Mouse (Mus musculus): ENCODE measurements around the gene Zfp683. TPM values are rescaled to one million over a fixed set of nuclear protein-coding genes. Genes with fewer than 3 reads are reported as not detected.

Gene Zfp683
- polyA plus RNA-seq, 1 experiment from 2014 or later: not detected

DNA sequence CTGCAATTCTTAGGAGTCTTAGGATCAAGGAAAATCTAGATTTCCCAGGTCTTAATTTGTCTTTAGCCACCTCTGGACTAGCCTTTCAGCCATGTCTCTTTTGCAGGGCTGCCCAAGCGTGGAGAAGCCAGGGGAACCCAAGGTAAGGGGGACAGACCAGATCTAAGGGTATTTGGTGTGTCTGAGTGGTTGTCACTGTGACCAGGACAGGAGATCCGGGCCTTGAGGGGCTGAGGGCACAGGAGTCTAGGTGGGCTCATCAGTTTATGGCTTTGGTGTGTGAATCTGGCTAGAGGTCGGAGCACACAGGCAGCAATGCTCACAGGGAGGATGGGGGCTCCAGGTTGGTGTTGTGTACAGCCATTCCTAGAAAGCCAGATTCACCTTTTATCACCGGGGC, 27.0 kb downstream of the Zfp683 start:
- Histone ChIP-seq H3K4me3 (ENCODE audit: low read depth, low read length) (no peak overlapping the region), H3K27me3 (ENCODE audit: control insufficient read depth, insufficient read depth, low read length) (no peaks in the 10 kb centered on the region), H3K36me3 (ENCODE audit: control insufficient read depth, insufficient read depth, low read length) (no peaks in the 10 kb centered on the region), H3K4me2 (ENCODE audit: low read depth, severe bottlenecking) (no peak overlapping the region), H3K27ac (replicated peaks; ENCODE audit: low read depth, low read length) (no peak overlapping the region), H3K4me1 (ENCODE audit: control insufficient read depth, insufficient read depth, low read length) (no peaks in the 10 kb centered on the region), H3K9ac (ENCODE audit: low read length) (no peak overlapping the region), H3K9me3 (ENCODE audit: control insufficient read depth, low read length) (no peaks in the 10 kb centered on the region)
- DNase-seq (ENCODE audit: low spot score) (no peak), ATAC-seq (ENCODE audit: insufficient number of reproducible peaks, low FRiP score, low TSS enrichment, low read depth) (no peak)
- 84% methylated on average over 4 of the region's 4 CpGs for WGBS

DNA sequence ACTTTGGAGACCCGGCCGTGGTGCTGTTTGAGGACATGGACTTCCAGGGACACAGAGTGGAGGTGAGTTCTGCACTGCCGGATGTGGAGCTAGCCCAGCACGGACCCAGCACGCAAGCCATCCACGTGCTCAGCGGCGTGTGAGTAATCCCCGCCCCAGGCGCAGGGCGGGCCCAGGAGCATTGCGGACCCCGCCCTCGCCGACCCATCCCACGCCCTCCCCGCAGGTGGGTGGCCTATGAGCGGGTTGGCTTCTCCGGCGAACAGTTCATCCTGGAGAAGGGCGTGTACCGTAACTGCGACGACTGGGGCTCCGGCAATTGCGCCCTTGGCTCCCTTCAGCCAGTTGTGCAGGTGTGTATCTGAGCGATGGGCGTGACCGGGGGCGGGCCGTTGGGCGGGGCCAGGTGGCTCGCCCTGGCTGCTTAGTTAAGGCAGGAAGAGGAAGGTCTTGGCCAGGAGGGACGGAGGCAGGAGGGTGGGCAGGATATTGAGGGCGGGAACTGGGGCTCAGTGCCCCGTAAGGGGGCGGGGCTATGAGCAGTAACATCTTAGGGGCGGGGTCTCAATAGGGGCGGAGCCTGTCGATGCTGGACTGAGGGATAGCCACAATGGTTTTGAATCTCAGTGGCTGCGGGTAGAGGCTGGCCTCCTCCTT, 28.2 kb downstream of the Zfp683 start:
- H3K9me3 ChIP-seq (ENCODE audit: control insufficient read depth, low read length): no peaks in the 10 kb centered on the region
- H3K4me3 ChIP-seq (ENCODE audit: low read depth, low read length): peak overlapping the region; percentile 30
- peak; percentile 85 for DNase-seq (ENCODE audit: low spot score)
- no peaks in the 10 kb centered on the region for H3K27me3 ChIP-seq (ENCODE audit: control insufficient read depth, insufficient read depth, low read length)
- 0 out of 2 replicates have a peak overlapping the region, but pooled peaks have one; percentile 27 for H3K9ac ChIP-seq (ENCODE audit: low read length)
- peak; percentile 85 for ATAC-seq (ENCODE audit: insufficient number of reproducible peaks, low FRiP score, low TSS enrichment, low read depth)
- peak overlapping the region; percentile 58 for H3K4me2 ChIP-seq (ENCODE audit: low read depth, severe bottlenecking)
- H3K27ac ChIP-seq (replicated peaks; ENCODE audit: low read depth, low read length): no peak overlapping the region
- H3K36me3 ChIP-seq (ENCODE audit: control insufficient read depth, insufficient read depth, low read length): no peaks in the 10 kb centered on the region
- under 1% methylated on average over 41 of the region's 41 CpGs for WGBS
- H3K4me1 ChIP-seq (ENCODE audit: control insufficient read depth, insufficient read depth, low read length): no peaks in the 10 kb centered on the region

DNA sequence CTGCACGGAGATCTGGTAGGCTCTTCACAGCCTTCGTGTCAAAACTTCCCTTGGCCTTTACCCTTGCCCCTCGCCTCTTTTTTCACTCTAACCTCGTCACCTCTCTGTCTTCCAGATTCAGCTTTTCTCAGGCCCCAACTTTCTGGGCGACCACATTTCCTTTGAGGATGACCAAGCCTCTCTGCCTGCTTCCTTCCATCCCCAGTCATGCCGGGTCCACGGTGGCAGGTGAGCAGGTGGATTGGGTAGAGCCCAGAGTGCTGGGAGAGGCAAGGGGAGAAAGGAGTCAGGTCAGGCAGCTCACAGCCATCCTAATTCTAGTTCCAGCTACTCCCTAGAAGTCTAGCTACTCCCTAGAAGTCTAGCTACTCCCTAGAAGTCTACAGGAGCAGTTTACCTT, 28.8 kb downstream of the Zfp683 start:
- no peaks in the 10 kb centered on the region for H3K36me3 ChIP-seq (ENCODE audit: control insufficient read depth, insufficient read depth, low read length)
- no peaks in the 10 kb centered on the region for H3K27me3 ChIP-seq (ENCODE audit: control insufficient read depth, insufficient read depth, low read length)
- ATAC-seq (ENCODE audit: insufficient number of reproducible peaks, low FRiP score, low TSS enrichment, low read depth): no peak
- H3K9me3 ChIP-seq (ENCODE audit: control insufficient read depth, low read length): no peaks in the 10 kb centered on the region
- 0 out of 2 replicates have a peak overlapping the region, but pooled peaks have one; percentile 27 for H3K9ac ChIP-seq (ENCODE audit: low read length)
- H3K27ac ChIP-seq (replicated peaks; ENCODE audit: low read depth, low read length): no peak overlapping the region
- 16% methylated on average over 7 of the region's 7 CpGs for WGBS
- H3K4me2 ChIP-seq (ENCODE audit: low read depth, severe bottlenecking): peak overlapping the region; percentile 58
- no peaks in the 10 kb centered on the region for H3K4me1 ChIP-seq (ENCODE audit: control insufficient read depth, insufficient read depth, low read length)
- peak overlapping the region; percentile 30 for H3K4me3 ChIP-seq (ENCODE audit: low read depth, low read length)
- no peak for DNase-seq (ENCODE audit: low spot score)

- DNase-seq (ENCODE audit: low spot score) (no peak), ATAC-seq (ENCODE audit: insufficient number of reproducible peaks, low FRiP score, low TSS enrichment, low read depth) (no peak)
- H3K9me3 ChIP-seq (ENCODE audit: control insufficient read depth, low read length): no peaks in the 10 kb centered on the region
- no peaks in the 10 kb centered on the region for H3K27me3 ChIP-seq (ENCODE audit: control insufficient read depth, insufficient read depth, low read length)
- H3K9ac ChIP-seq (ENCODE audit: low read length): no peak overlapping the region
- H3K4me3 ChIP-seq (ENCODE audit: low read depth, low read length): no peak overlapping the region
- WGBS: 87% methylated on average over 4 of the region's 4 CpGs
- H3K36me3 ChIP-seq (ENCODE audit: control insufficient read depth, insufficient read depth, low read length): no peaks in the 10 kb centered on the region
- H3K4me2 ChIP-seq (ENCODE audit: low read depth, severe bottlenecking): no peak overlapping the region
- H3K27ac ChIP-seq (replicated peaks; ENCODE audit: low read depth, low read length): no peak overlapping the region
- H3K4me1 ChIP-seq (ENCODE audit: control insufficient read depth, insufficient read depth, low read length): no peaks in the 10 kb centered on the region
Observed at GRCm38 (mm10) chr4:134084999-134085398, 31.4 kb downstream of the Zfp683 start.

GRCm38 (mm10) chr4:134087412-134087811, 33.8 kb downstream of the Zfp683 start:
- Histone ChIP-seq H3K27me3 (ENCODE audit: control insufficient read depth, insufficient read depth, low read length) (no peaks in the 10 kb centered on the region), H3K4me3 (ENCODE audit: low read depth, low read length) (no peak overlapping the region), H3K27ac (replicated peaks; ENCODE audit: low read depth, low read length) (no peak overlapping the region), H3K4me1 (ENCODE audit: control insufficient read depth, insufficient read depth, low read length) (no peaks in the 10 kb centered on the region), H3K36me3 (ENCODE audit: control insufficient read depth, insufficient read depth, low read length) (no peaks in the 10 kb centered on the region), H3K9me3 (ENCODE audit: control insufficient read depth, low read length) (no peaks in the 10 kb centered on the region), H3K4me2 (ENCODE audit: low read depth, severe bottlenecking) (no peak overlapping the region), H3K9ac (ENCODE audit: low read length) (no peak overlapping the region)
- ATAC-seq (ENCODE audit: insufficient number of reproducible peaks, low FRiP score, low TSS enrichment, low read depth) (no peak), DNase-seq (ENCODE audit: low spot score) (peak; percentile 54)
- WGBS: 49% methylated on average over 7 of the region's 7 CpGs

DNA sequence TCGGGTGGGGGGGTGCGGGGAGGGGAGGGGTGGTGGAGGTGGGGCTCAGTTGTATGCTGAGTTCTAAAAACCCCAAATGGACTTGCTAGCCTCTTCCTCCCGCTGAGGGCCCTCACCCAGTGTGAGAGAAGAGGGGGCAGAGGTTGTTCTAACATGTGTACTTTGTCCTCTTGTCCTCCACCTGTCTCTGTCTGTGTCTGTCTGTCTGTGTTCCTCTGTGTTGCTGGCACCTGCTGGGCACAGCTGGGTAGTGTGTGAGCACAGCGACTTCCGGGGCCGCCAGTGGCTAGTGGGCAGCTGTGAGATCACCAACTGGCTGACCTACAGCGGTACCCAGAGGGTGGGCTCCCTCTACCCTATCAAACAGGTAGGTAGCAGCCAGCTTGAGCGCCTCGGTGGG, 35.4 kb downstream of the Zfp683 start:
- ATAC-seq (ENCODE audit: insufficient number of reproducible peaks, low FRiP score, low TSS enrichment, low read depth): no peak
- H3K36me3 ChIP-seq (ENCODE audit: control insufficient read depth, insufficient read depth, low read length): no peaks in the 10 kb centered on the region
- H3K27me3 ChIP-seq (ENCODE audit: control insufficient read depth, insufficient read depth, low read length): no peaks in the 10 kb centered on the region
- H3K27ac ChIP-seq (replicated peaks; ENCODE audit: low read depth, low read length): no peak overlapping the region
- H3K4me3 ChIP-seq (ENCODE audit: low read depth, low read length): no peak overlapping the region
- no peak for DNase-seq (ENCODE audit: low spot score)
- no peaks in the 10 kb centered on the region for H3K4me1 ChIP-seq (ENCODE audit: control insufficient read depth, insufficient read depth, low read length)
- H3K9me3 ChIP-seq (ENCODE audit: control insufficient read depth, low read length): no peaks in the 10 kb centered on the region
- 76% methylated on average over 9 of the region's 9 CpGs for WGBS
- H3K9ac ChIP-seq (ENCODE audit: low read length): no peak overlapping the region
- no peak overlapping the region for H3K4me2 ChIP-seq (ENCODE audit: low read depth, severe bottlenecking)

DNA sequence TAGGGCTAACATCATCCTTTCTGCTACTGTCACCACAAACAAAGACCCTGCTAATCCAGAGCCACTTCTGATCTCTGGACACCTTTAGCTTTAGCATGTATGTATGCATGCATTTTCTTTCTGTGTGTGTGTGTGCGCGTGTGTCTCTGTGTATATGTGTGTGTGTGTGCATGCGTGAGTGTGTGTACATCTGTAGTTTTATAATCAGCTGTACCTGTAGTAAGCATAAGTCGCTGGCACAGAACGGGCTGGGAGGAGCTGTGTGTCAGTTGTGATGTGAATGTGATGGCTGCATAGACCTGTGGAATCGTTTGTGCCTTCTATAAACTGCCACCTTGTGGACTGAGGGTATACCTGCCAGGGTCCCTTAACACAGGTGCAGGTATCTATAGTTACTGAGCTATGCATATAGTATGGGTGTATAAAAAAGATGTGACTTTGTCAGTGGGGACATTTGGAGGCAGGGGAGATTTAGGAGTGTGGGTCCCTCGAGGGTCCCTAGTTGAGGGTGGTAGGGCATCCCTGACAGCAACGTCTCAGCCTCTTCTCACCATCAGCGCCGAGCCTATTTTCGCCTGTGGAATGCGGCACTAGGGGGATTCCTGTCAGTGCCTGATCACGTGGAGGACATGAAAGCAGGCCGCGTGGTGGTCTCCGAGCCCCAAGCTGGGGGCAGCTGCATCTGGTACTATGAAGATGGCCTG, 37.0 kb downstream of the Zfp683 start:
- DNase-seq (ENCODE audit: low spot score) (no peak), ATAC-seq (ENCODE audit: insufficient number of reproducible peaks, low FRiP score, low TSS enrichment, low read depth) (no peak)
- H3K27me3 ChIP-seq (ENCODE audit: control insufficient read depth, insufficient read depth, low read length): no peaks in the 10 kb centered on the region
- H3K9me3 ChIP-seq (ENCODE audit: control insufficient read depth, low read length): no peaks in the 10 kb centered on the region
- 81% methylated on average over 16 of the region's 16 CpGs for WGBS
- H3K27ac ChIP-seq (replicated peaks; ENCODE audit: low read depth, low read length): no peak overlapping the region
- H3K4me3 ChIP-seq (ENCODE audit: low read depth, low read length): no peak overlapping the region
- H3K4me2 ChIP-seq (ENCODE audit: low read depth, severe bottlenecking): no peak overlapping the region
- no peak overlapping the region for H3K9ac ChIP-seq (ENCODE audit: low read length)
- H3K4me1 ChIP-seq (ENCODE audit: control insufficient read depth, insufficient read depth, low read length): no peaks in the 10 kb centered on the region
- no peaks in the 10 kb centered on the region for H3K36me3 ChIP-seq (ENCODE audit: control insufficient read depth, insufficient read depth, low read length)

DNA sequence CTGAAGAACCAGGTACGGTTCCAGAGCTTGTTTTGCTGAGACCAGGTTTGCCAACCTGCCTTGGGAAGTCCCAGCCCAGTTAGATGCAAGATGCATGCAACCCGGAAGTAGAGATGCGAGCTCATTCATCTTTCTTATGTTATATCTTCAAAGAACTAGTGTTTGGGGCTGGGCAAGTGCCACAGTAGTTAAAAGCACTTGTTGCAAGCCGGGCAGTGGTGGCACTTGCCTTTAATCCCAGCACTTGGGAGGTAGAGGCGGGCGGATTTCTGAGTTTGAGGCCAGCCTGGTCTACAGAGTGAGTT, 37.5 kb downstream of the Zfp683 start:
- no peaks in the 10 kb centered on the region for H3K4me1 ChIP-seq (ENCODE audit: control insufficient read depth, insufficient read depth, low read length)
- no peaks in the 10 kb centered on the region for H3K36me3 ChIP-seq (ENCODE audit: control insufficient read depth, insufficient read depth, low read length)
- no peaks in the 10 kb centered on the region for H3K27me3 ChIP-seq (ENCODE audit: control insufficient read depth, insufficient read depth, low read length)
- no peak overlapping the region for H3K4me3 ChIP-seq (ENCODE audit: low read depth, low read length)
- DNase-seq (ENCODE audit: low spot score): no peak
- H3K9me3 ChIP-seq (ENCODE audit: control insufficient read depth, low read length): no peaks in the 10 kb centered on the region
- WGBS: 88% methylated on average over 6 of the region's 6 CpGs
- no peak for ATAC-seq (ENCODE audit: insufficient number of reproducible peaks, low FRiP score, low TSS enrichment, low read depth)
- H3K9ac ChIP-seq (ENCODE audit: low read length): no peak overlapping the region
- H3K4me2 ChIP-seq (ENCODE audit: low read depth, severe bottlenecking): no peak overlapping the region
- no peak overlapping the region for H3K27ac ChIP-seq (replicated peaks; ENCODE audit: low read depth, low read length)
